Comparison of ENCODE assay signal across 8 mouse cellular contexts in the genomic region with DNA sequence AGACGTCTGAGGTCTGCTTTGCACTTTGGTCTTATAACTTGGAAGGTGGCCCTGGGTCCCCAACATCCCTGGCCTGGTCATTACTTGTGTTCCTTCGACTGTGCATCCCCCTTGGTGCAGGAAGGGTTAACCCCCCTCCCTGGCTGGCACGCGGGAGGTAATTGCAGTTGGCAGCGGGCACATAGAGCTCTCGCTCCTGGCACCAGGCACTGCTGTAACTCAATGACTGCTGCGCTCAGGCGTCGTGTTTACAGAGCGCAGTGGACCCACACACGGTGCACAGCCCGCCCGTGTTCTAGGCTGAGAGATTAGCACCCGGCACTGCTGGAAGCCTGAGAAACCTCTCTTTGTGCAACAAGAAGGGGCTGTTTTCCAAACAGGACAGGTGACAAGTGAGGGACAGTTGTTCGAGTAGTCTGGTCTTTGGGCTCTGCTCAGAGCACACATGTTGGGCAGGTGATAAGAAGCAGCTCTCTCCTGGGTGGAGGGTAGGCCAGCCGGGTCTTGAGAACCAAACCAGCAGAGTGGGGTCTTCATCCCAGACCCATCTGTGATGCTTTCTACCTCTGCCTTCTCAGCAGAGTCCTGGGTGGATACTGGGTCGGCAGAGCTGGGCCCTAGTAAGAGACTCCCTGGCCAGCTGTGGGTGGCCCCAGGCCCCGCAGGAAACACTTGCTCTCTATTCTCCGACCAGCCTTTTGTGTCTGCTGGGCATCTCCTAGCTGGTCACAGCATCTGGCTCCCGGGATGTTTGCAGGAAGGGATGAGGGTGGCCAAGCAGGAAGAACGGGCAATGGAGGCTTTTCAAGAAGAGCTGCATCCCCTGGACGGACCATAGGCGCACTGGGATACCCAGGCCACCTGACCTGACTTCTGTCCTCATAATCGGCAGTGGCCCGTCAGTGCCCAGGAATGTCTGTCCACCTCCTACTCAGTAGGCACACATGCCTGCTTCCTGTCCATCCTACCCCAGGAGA. TPM values are rescaled to one million over a fixed set of nuclear protein-coding genes. Genes with fewer than 3 reads are reported as not detected.
DNase-seq lines count a peak whose midpoint lies in the region; ATAC-seq and TF ChIP-seq lines count a peak whose summit lies in the region.
"Had no signal": no experiment of that assay in that cellular context is flagged by ENCODE, and none has a peak within 500 bp of the region (broad histone marks: within the 10 kb centered on the region; RNA-seq: fewer than 3 reads in every experiment).

No protein-coding gene starts in this region.

- DNase-seq in layer of hippocampus, adult 2 months (ENCODE audit: low spot score in 2 of 2) = peak in 1 of 2 experiments; percentile 62
- no peak for DNase-seq in layer of hippocampus, postnatal 25 days (ENCODE audit: extremely low spot score in 1 of 2, low spot score in 1 of 2)
- peak; percentile 55 for DNase-seq in kidney, postnatal 0 days (ENCODE audit: low spot score)
- no peak for DNase-seq in adipocyte (ENCODE audit: low spot score)
- DNase-seq in heart, postnatal 25 days (ENCODE audit: low spot score) = no peak

- peaks cover 12% of the 10 kb centered on the region; the same call in 1 of the 2 replicates for H3K36me3 ChIP-seq in forebrain, embryonic 13.5 days (ENCODE audit: poor library complexity, severe bottlenecking)
- H3K36me3 ChIP-seq in kidney, postnatal 0 days (ENCODE audit: insufficient read depth, low read length) = 0 out of 2 replicates have a peak, but pooled peaks cover 4% of the 10 kb centered on the region
- peaks cover 20% of the 10 kb centered on the region for H3K36me3 ChIP-seq in midbrain, embryonic 13.5 days

- H3K9ac ChIP-seq in forebrain, embryonic 13.5 days = no peak overlapping the region
- H3K9ac ChIP-seq in kidney, postnatal 0 days (ENCODE audit: low read depth, low read length) = no peak overlapping the region
- no peak overlapping the region; the same call in 1 of the 2 replicates for H3K9ac ChIP-seq in midbrain, embryonic 13.5 days (replicated peaks)

- peak overlapping the region; percentile 25; the same call in 1 of the 2 replicates for H3K27ac ChIP-seq in layer of hippocampus, adult 2 months
- peak overlapping the region; percentile 88 for H3K27ac ChIP-seq in forebrain, embryonic 13.5 days
- H3K27ac ChIP-seq in kidney, postnatal 0 days = no peak overlapping the region
- peak overlapping the region; percentile 75; the same call in 1 of the 2 replicates for H3K27ac ChIP-seq in midbrain, embryonic 13.5 days
- H3K27ac ChIP-seq: left cerebral cortex, adult 2 months had no signal

- intact Hi-C loops in heart, postnatal 25 days (cut with DNase I) = no loop called here

- peaks cover 16% of the 10 kb centered on the region for H3K27me3 ChIP-seq in forebrain, embryonic 13.5 days
- no peaks in the 10 kb centered on the region for H3K27me3 ChIP-seq in kidney, postnatal 0 days (ENCODE audit: insufficient read depth, low read length)
- no peaks in the 10 kb centered on the region for H3K27me3 ChIP-seq in midbrain, embryonic 13.5 days

- WGBS in forebrain, embryonic 13.5 days = 45% methylated on average over 25 of the region's 25 CpGs
- WGBS in kidney, postnatal 0 days = 53% methylated on average over 25 of the region's 25 CpGs
- WGBS in midbrain, embryonic 13.5 days = 68% methylated on average over 25 of the region's 25 CpGs

- H3K4me3 ChIP-seq in layer of hippocampus, adult 2 months = no peak overlapping the region
- no peak overlapping the region for H3K4me3 ChIP-seq in forebrain, embryonic 13.5 days
- no peak overlapping the region for H3K4me3 ChIP-seq in kidney, postnatal 0 days (replicated peaks; ENCODE audit: low read depth, low read length)
- H3K4me3 ChIP-seq in midbrain, embryonic 13.5 days (replicated peaks) = no peak overlapping the region
- H3K4me3 ChIP-seq: left cerebral cortex, adult 2 months had no signal

- no peaks in the 10 kb centered on the region for H3K9me3 ChIP-seq in forebrain, embryonic 13.5 days (replicated peaks)
- H3K9me3 ChIP-seq in kidney, postnatal 0 days (replicated peaks; ENCODE audit: low read length) = no peaks in the 10 kb centered on the region
- H3K9me3 ChIP-seq in midbrain, embryonic 13.5 days = no peaks in the 10 kb centered on the region

- TF ChIP-seq CTCF in layer of hippocampus, adult 2 months (conservative IDR thresholded peaks at IDR 0.05) = no peak
- no peak for TF ChIP-seq CTCF in kidney, postnatal 0 days (IDR thresholded peaks at IDR 0.05; ENCODE audit: low read depth)

- H3K4me2 ChIP-seq in forebrain, embryonic 13.5 days = peak overlapping the region; percentile 24
- no peak overlapping the region for H3K4me2 ChIP-seq in kidney, postnatal 0 days (ENCODE audit: low read length)
- no peak overlapping the region for H3K4me2 ChIP-seq in midbrain, embryonic 13.5 days (replicated peaks)

- peaks cover 97% of the 10 kb centered on the region for H3K4me1 ChIP-seq in forebrain, embryonic 13.5 days
- peaks cover 60% of the 10 kb centered on the region for H3K4me1 ChIP-seq in kidney, postnatal 0 days (replicated peaks; ENCODE audit: insufficient read depth, low read length)
- peaks cover 100% of the 10 kb centered on the region for H3K4me1 ChIP-seq in midbrain, embryonic 13.5 days (replicated peaks)

- ATAC-seq in forebrain, embryonic 13.5 days = peak; percentile 58
- ATAC-seq in kidney, postnatal 0 days (replicated peaks; ENCODE audit: low FRiP score, low read depth) = no peak
- no peak for ATAC-seq in midbrain, embryonic 13.5 days

RNA-seq across cellular contexts. Expression of a gene that starts 27.3 kb away (rescaled TPM):
- 10 to 100 TPM; 19.9 to 20.7 TPM for total RNA-seq in layer of hippocampus, adult 2 months (2021)
- total RNA-seq in layer of hippocampus, postnatal 25 days (2021) = 10 to 100 TPM; 17.7 to 22.6 TPM
- polyA plus RNA-seq in forebrain, embryonic 13.5 days (2015; fragmentation: Nextera tagmentation; extraction: Ambion mirVana) = 17.2 TPM in 2 replicates
- 8.2 and 8.6 TPM in 2 replicates for polyA plus RNA-seq in kidney, postnatal 0 days (2015; fragmentation: Nextera tagmentation; extraction: Ambion mirVana)
- polyA plus RNA-seq in midbrain, embryonic 13.5 days (2015; fragmentation: Nextera tagmentation; extraction: Ambion mirVana) = 17.4 and 19.5 TPM in 2 replicates
- total RNA-seq in heart, postnatal 25 days (2021) = 1 to 10 TPM; 7.8 to 8.3 TPM
